Mouse (Mus musculus): ENCODE results near the gene Pepd.
A peak's percentile ranks its signal among the peaks of the same experiment; 100 is the strongest.

Pepd gene

GRCm38 (mm10) chr7:35027801-35028420 lies 115.7 kb downstream of the Pepd start:
- DNase-seq (ENCODE audit: low spot score in 2 of 2): no peak

- DNase-seq (ENCODE audit: low spot score in 2 of 2): no peak
Observed at GRCm38 (mm10) chr7:35028559-35028958, 116.4 kb downstream of the Pepd start.

GRCm38 (mm10) chr7:35029228-35029627 lies 117.0 kb downstream of the Pepd start:
- DNase-seq (ENCODE audit: low spot score in 2 of 2): no peak

- DNase-seq (ENCODE audit: low spot score in 2 of 2): no peak
Observed at GRCm38 (mm10) chr7:35029648-35030047, 117.5 kb downstream of the Pepd start.

GRCm38 (mm10) chr7:35030567-35030966 lies 118.4 kb downstream of the Pepd start:
- DNase-seq (ENCODE audit: low spot score in 2 of 2): no peak

GRCm38 (mm10) chr7:35035141-35035553 lies 123.0 kb downstream of the Pepd start:
- peak in 1 of 2 experiments; percentile 32 for DNase-seq (ENCODE audit: low spot score in 2 of 2)

GRCm38 (mm10) chr7:35035565-35035964 lies 123.4 kb downstream of the Pepd start:
- DNase-seq (ENCODE audit: low spot score in 2 of 2): no peak

- peak; percentile 60 to 63 for DNase-seq (ENCODE audit: low spot score in 2 of 2)
Observed at GRCm38 (mm10) chr7:35036266-35036731, 124.1 kb downstream of the Pepd start.

GRCm38 (mm10) chr7:35037408-35037807 lies 125.2 kb downstream of the Pepd start:
- no peak for DNase-seq (ENCODE audit: low spot score in 2 of 2)

- no peak for DNase-seq (ENCODE audit: low spot score in 2 of 2)
Observed at GRCm38 (mm10) chr7:35040176-35040972, 128.2 kb downstream of the Pepd start.

- DNase-seq (ENCODE audit: low spot score in 2 of 2): no peak
Observed at GRCm38 (mm10) chr7:35041286-35042208, 129.4 kb downstream of the Pepd start.

GRCm38 (mm10) chr7:35042209-35042554 lies 130.0 kb downstream of the Pepd start:
- no peak for DNase-seq (ENCODE audit: low spot score in 2 of 2)

GRCm38 (mm10) chr7:35042759-35043217 lies 130.6 kb downstream of the Pepd start:
- DNase-seq (ENCODE audit: low spot score in 2 of 2): no peak

- no peak for DNase-seq (ENCODE audit: low spot score in 2 of 2)
Observed at GRCm38 (mm10) chr7:35043266-35043817, 131.2 kb downstream of the Pepd start.

GRCm38 (mm10) chr7:35044719-35045118 lies 132.5 kb downstream of the Pepd start:
- no peak for DNase-seq (ENCODE audit: low spot score in 2 of 2)

- no peak for DNase-seq (ENCODE audit: low spot score in 2 of 2)
Observed at GRCm38 (mm10) chr7:35046091-35046490, 133.9 kb downstream of the Pepd start.

GRCm38 (mm10) chr7:35050540-35050939 lies 138.4 kb downstream of the Pepd start:
- no peak for DNase-seq (ENCODE audit: low spot score in 2 of 2)

GRCm38 (mm10) chr7:35053161-35053560 lies 141.0 kb downstream of the Pepd start:
- DNase-seq (ENCODE audit: low spot score in 2 of 2): no peak

GRCm38 (mm10) chr7:35054286-35054685 lies 142.1 kb downstream of the Pepd start:
- no peak for DNase-seq (ENCODE audit: low spot score in 2 of 2)

- no peak for DNase-seq (ENCODE audit: low spot score in 2 of 2)
Observed at GRCm38 (mm10) chr7:35054977-35055618, 142.9 kb downstream of the Pepd start.
